11 mouse cellular contexts compared by ENCODE assay signal in genomic region chr5:63827415-63828053, GRCm38 (mm10). TPM values are rescaled to one million over a fixed set of nuclear protein-coding genes. Genes with fewer than 3 reads are reported as not detected.
DNase-seq lines count a peak whose midpoint lies in the region; ATAC-seq and TF ChIP-seq lines count a peak whose summit lies in the region.
"Had no signal": no experiment of that assay in that cellular context is flagged by ENCODE, and none has a peak within 500 bp of the region (broad histone marks: within the 10 kb centered on the region; RNA-seq: fewer than 3 reads in every experiment).

No protein-coding gene starts in this region.

- no peak overlapping the region for H3K9ac ChIP-seq in embryonic facial prominence, embryonic 15.5 days
- no peak overlapping the region for H3K9ac ChIP-seq in intestine, embryonic 15.5 days
- no peak overlapping the region for H3K9ac ChIP-seq in hindbrain, embryonic 12.5 days
- H3K9ac ChIP-seq: liver, embryonic 14.5 days had no signal

- no peak overlapping the region for H3K4me2 ChIP-seq in embryonic facial prominence, embryonic 15.5 days (replicated peaks)
- 0 out of 2 replicates have a peak overlapping the region, but pooled peaks have one; percentile 6 for H3K4me2 ChIP-seq in intestine, embryonic 15.5 days (replicated peaks)
- no peak overlapping the region for H3K4me2 ChIP-seq in hindbrain, embryonic 12.5 days (replicated peaks)

- no peaks in the 10 kb centered on the region for H3K36me3 ChIP-seq in embryonic facial prominence, embryonic 15.5 days
- no peaks in the 10 kb centered on the region for H3K36me3 ChIP-seq in embryonic facial prominence, embryonic 10.5 days (replicated peaks)
- no peaks in the 10 kb centered on the region for H3K36me3 ChIP-seq in intestine, embryonic 15.5 days
- H3K36me3 ChIP-seq in hindbrain, embryonic 12.5 days = no peaks in the 10 kb centered on the region
- H3K36me3 ChIP-seq: G1E had no signal

- no peak for TF ChIP-seq CTCF in left cerebral cortex, adult 2 months (IDR thresholded peaks at IDR 0.05)

- intact Hi-C loops in left cerebral cortex, adult 2 months (cut with DNase I) = no loop called here

- H3K4me3 ChIP-seq in embryonic facial prominence, embryonic 15.5 days (replicated peaks) = no peak overlapping the region
- no peak overlapping the region for H3K4me3 ChIP-seq in embryonic facial prominence, embryonic 10.5 days
- H3K4me3 ChIP-seq in intestine, embryonic 15.5 days (replicated peaks) = no peak overlapping the region
- no peak overlapping the region for H3K4me3 ChIP-seq in left cerebral cortex, adult 2 months
- no peak overlapping the region for H3K4me3 ChIP-seq in hindbrain, embryonic 12.5 days

- no peaks in the 10 kb centered on the region for H3K27me3 ChIP-seq in embryonic facial prominence, embryonic 15.5 days
- H3K27me3 ChIP-seq in embryonic facial prominence, embryonic 10.5 days (replicated peaks; ENCODE audit: low read depth, poor library complexity, severe bottlenecking) = no peaks in the 10 kb centered on the region
- H3K27me3 ChIP-seq in intestine, embryonic 15.5 days (replicated peaks) = no peaks in the 10 kb centered on the region
- no peaks in the 10 kb centered on the region for H3K27me3 ChIP-seq in hindbrain, embryonic 12.5 days

- H3K27ac ChIP-seq in embryonic facial prominence, embryonic 15.5 days (replicated peaks) = no peak overlapping the region
- no peak overlapping the region; the same call in 1 of the 2 replicates for H3K27ac ChIP-seq in embryonic facial prominence, embryonic 10.5 days (replicated peaks)
- H3K27ac ChIP-seq in intestine, embryonic 15.5 days = 0 out of 2 replicates have a peak overlapping the region, but pooled peaks have one; percentile 54
- H3K27ac ChIP-seq in left cerebral cortex, adult 2 months = no peak overlapping the region
- H3K27ac ChIP-seq in hindbrain, embryonic 12.5 days = no peak overlapping the region
- H3K27ac ChIP-seq: liver, embryonic 14.5 days had no signal

- H3K4me1 ChIP-seq in embryonic facial prominence, embryonic 15.5 days = no peaks in the 10 kb centered on the region
- peaks cover 22% of the 10 kb centered on the region for H3K4me1 ChIP-seq in embryonic facial prominence, embryonic 10.5 days
- peaks cover 23% of the 10 kb centered on the region for H3K4me1 ChIP-seq in intestine, embryonic 15.5 days (replicated peaks)
- 0 out of 2 replicates have a peak, but pooled peaks cover 3% of the 10 kb centered on the region for H3K4me1 ChIP-seq in hindbrain, embryonic 12.5 days

- DNase-seq in embryonic facial prominence, embryonic 10.5 days (ENCODE audit: low spot score) = no peak
- peak; percentile 63 to 87 for DNase-seq in kidney, postnatal 25 days
- peak; percentile 63 for DNase-seq in lung, postnatal 25 days (ENCODE audit: low spot score)
- DNase-seq in left cerebral cortex, adult 2 months (ENCODE audit: extremely low spot score in 1 of 2, low spot score in 2 of 2) = no peak
- no peak for DNase-seq in frontal cortex, postnatal 25 days (ENCODE audit: low spot score in 2 of 2)
- DNase-seq: gastrocnemius, postnatal 25 days had no signal

- WGBS in embryonic facial prominence, embryonic 15.5 days = 43% methylated on average over 5 of the region's 5 CpGs
- 46% methylated on average over 5 of the region's 5 CpGs for WGBS in embryonic facial prominence, embryonic 10.5 days
- 27% methylated on average over 5 of the region's 5 CpGs for WGBS in intestine, embryonic 15.5 days
- 59% methylated on average over 5 of the region's 5 CpGs for WGBS in hindbrain, embryonic 12.5 days

- H3K9me3 ChIP-seq in embryonic facial prominence, embryonic 15.5 days (replicated peaks) = no peaks in the 10 kb centered on the region
- H3K9me3 ChIP-seq in embryonic facial prominence, embryonic 10.5 days = no peaks in the 10 kb centered on the region
- H3K9me3 ChIP-seq in intestine, embryonic 15.5 days = no peaks in the 10 kb centered on the region
- H3K9me3 ChIP-seq in hindbrain, embryonic 12.5 days (replicated peaks) = no peaks in the 10 kb centered on the region

- ATAC-seq in embryonic facial prominence, embryonic 15.5 days (ENCODE audit: insufficient number of reproducible peaks, low FRiP score, low TSS enrichment, low read depth) = 0 out of 2 replicates have a peak, but pooled peaks have one; percentile 34
- ATAC-seq in intestine, embryonic 15.5 days = no peak; the same call in 1 of the 2 replicates
- ATAC-seq in hindbrain, embryonic 12.5 days (ENCODE audit: low FRiP score) = no peak

RNA-seq across cellular contexts. Expression of gene 0610040J01Rik, which starts 15.4 kb away (rescaled TPM):
- polyA plus RNA-seq in embryonic facial prominence, embryonic 15.5 days (2015; fragmentation: Nextera tagmentation; extraction: Ambion mirVana) = 5.7 and 6.1 TPM in 2 replicates
- 3.3 and 4.5 TPM in 2 replicates for polyA plus RNA-seq in embryonic facial prominence, embryonic 10.5 days (2016; fragmentation: Nextera tagmentation; extraction: Ambion mirVana)
- 44.5 and 45.9 TPM in 2 replicates for polyA plus RNA-seq in intestine, embryonic 15.5 days (2015; fragmentation: Nextera tagmentation; extraction: Ambion mirVana)
- 1 to 10 TPM; 3.5 to 4.1 TPM for total RNA-seq in left cerebral cortex, adult 2 months (2021)
- 3.3 and 4.8 TPM in 2 replicates for polyA plus RNA-seq in hindbrain, embryonic 12.5 days (2016; fragmentation: Nextera tagmentation; extraction: Ambion mirVana)
- total RNA-seq: G1E had no signal
- polyA plus RNA-seq: G1E had no signal

Comparison
In these comparisons a context has a peak if more than half of its experiments do, and no peak if none do; other contexts are left out.
1. DNase-seq: peak in kidney, postnatal 25 days (2 of 2) and lung, postnatal 25 days (single experiment); none in embryonic facial prominence, embryonic 10.5 days (single experiment), left cerebral cortex, adult 2 months (0 of 2) and frontal cortex, postnatal 25 days (0 of 2).